Mouse (Mus musculus): ENCODE results near the gene Tsacc. TPM values are rescaled to one million over a fixed set of nuclear protein-coding genes. Genes with fewer than 3 reads are reported as not detected.

The Tsacc gene
- 6.6 TPM for total RNA-seq (2023)

GRCm38 (mm10) chr3:88296561-88297318 lies at the start of gene Tsacc, which contains the start of gene Cct3:
Tsacc (minus strand) TSS chr3:88296999.
Cct3 (plus strand) TSS chr3:88297116.

GRCm38 (mm10) chr3:88336058-88337013 lies 39.5 kb upstream of the Tsacc start, which contains the start of the genes Tmem79 and Smg5:
Tmem79 (minus strand) TSS chr3:88336148.
Smg5 (plus strand) TSS chr3:88336260.

GRCm38 (mm10) chr3:88324951-88325405 lies 28.2 kb upstream of the Tsacc start, which contains the start of gene Glmp:
Glmp (plus strand) TSS chr3:88325023.

GRCm38 (mm10) chr3:88287110-88287509 lies 9.7 kb downstream of the Tsacc start, which contains the start of gene Gm38392:
Gm38392 (minus strand) TSS chr3:88287210.

GRCm38 (mm10) chr3:88254268-88254926 lies 42.4 kb downstream of the Tsacc start, which contains the start of gene Rhbg:
Rhbg (minus strand) TSS chr3:88254709.

Other genes with a start within 250 kb of the Tsacc start
- 20.0 TPM for gene Naxe, start 238.5 kb downstream of the Tsacc start, total RNA-seq (2023)
- not detected for gene Ttc24, start 218.7 kb downstream of the Tsacc start, total RNA-seq (2023)
- gene Iqgap3, start 215.0 kb downstream of the Tsacc start, total RNA-seq (2023) = 0.12 TPM
- 328 TPM for gene Mef2d, start 154.6 kb downstream of the Tsacc start, total RNA-seq (2023)
- gene Rhbg, start 42.3 kb downstream of the Tsacc start, total RNA-seq (2023) = not detected
- not detected for gene Gm38392, start 9.8 kb downstream of the Tsacc start, total RNA-seq (2023)
- gene Cct3, start 117 bp upstream of the Tsacc start, total RNA-seq (2023) = 189 TPM
- gene Glmp, start 28.0 kb upstream of the Tsacc start, total RNA-seq (2023) = 91.9 TPM
- gene Tmem79, start 39.1 kb upstream of the Tsacc start, total RNA-seq (2023) = 0.28 TPM
- gene Smg5, start 39.3 kb upstream of the Tsacc start, total RNA-seq (2023) = 121 TPM
- gene Paqr6, start 67.6 kb upstream of the Tsacc start, total RNA-seq (2023) = 0.46 TPM
- gene Bglap3, start 75.7 kb upstream of the Tsacc start, total RNA-seq (2023) = not detected
- gene Bglap2, start 81.7 kb upstream of the Tsacc start, total RNA-seq (2023) = not detected
- gene Bglap, start 87.5 kb upstream of the Tsacc start, total RNA-seq (2023) = not detected
- 36.7 TPM for gene Pmf1, start 113.3 kb upstream of the Tsacc start, total RNA-seq (2023)
- gene Slc25a44, start 128.1 kb upstream of the Tsacc start, total RNA-seq (2023) = 14.5 TPM
- 112 TPM for gene Sema4a, start 164.2 kb upstream of the Tsacc start, total RNA-seq (2023)
- gene Lmna, start 213.0 kb upstream of the Tsacc start, total RNA-seq (2023) = 7.0 TPM
- 3.4 TPM for gene Mex3a, start 235.4 kb upstream of the Tsacc start, total RNA-seq (2023)